In genomic region chr11:61293251-61293650, GRCm38 (mm10) we compare ENCODE assay signal across 21 mouse cellular contexts. TPM values are rescaled to one million over a fixed set of nuclear protein-coding genes. Genes with fewer than 3 reads are reported as not detected.
"Had no signal": no experiment of that assay in that cellular context is flagged by ENCODE, and none has a peak within 500 bp of the region (broad histone marks: within the 10 kb centered on the region; RNA-seq: fewer than 3 reads in every experiment).

No protein-coding gene starts in this region.

- H3K4me1 ChIP-seq: limb, embryonic 12.5 days; limb, embryonic 15.5 days; megakaryocyte, embryonic 14.5 days had no signal

- H3K4me3 ChIP-seq: limb, embryonic 12.5 days; limb, embryonic 15.5 days; megakaryocyte, embryonic 14.5 days had no signal

- H3K36me3 ChIP-seq: limb, embryonic 12.5 days; limb, embryonic 15.5 days had no signal

- H3K9ac ChIP-seq: limb, embryonic 12.5 days; limb, embryonic 15.5 days; liver, embryonic 14.5 days; liver, postnatal 0 days; lung, embryonic 14.5 days had no signal

- H3K9me3 ChIP-seq: limb, embryonic 12.5 days; limb, embryonic 15.5 days had no signal

- H3K27ac ChIP-seq: kidney, postnatal 0 days; limb, embryonic 12.5 days; limb, embryonic 15.5 days; liver, embryonic 14.5 days had no signal

- DNase-seq: kidney, adult 2 months; kidney, postnatal 25 days; left cerebral cortex, postnatal 4 days; liver, postnatal 0 days; lung, postnatal 36 days; midbrain, embryonic 14.5 days; thymus, adult 2 months; thymus, postnatal 25 days had no signal

- H3K27me3 ChIP-seq: limb, embryonic 12.5 days; limb, embryonic 15.5 days had no signal

RNA-seq across cellular contexts. Expression of gene Slc47a2, which starts 49.4 kb away (rescaled TPM):
- polyA plus RNA-seq: kidney, embryonic 14.5 days; limb, embryonic 12.5 days; limb, embryonic 15.5 days; liver, postnatal 0 days; lung, embryonic 14.5 days; midbrain, embryonic 11.5 days; midbrain, embryonic 14.5 days; neural tube, embryonic 11.5 days; neural tube, embryonic 14.5 days; small intestine, adult 2 months; spleen, adult 2 months; stomach, embryonic 16.5 days had no signal
